Mouse (Mus musculus): Measurements from ENCODE around the gene Rbm7. TPM values are rescaled to one million over a fixed set of nuclear protein-coding genes. Genes with fewer than 3 reads are reported as not detected.

The Rbm7 gene
- total and polyA plus RNA-seq, 3 experiments = 47.3 to 48.4 TPM; not detected in 1

DNA sequence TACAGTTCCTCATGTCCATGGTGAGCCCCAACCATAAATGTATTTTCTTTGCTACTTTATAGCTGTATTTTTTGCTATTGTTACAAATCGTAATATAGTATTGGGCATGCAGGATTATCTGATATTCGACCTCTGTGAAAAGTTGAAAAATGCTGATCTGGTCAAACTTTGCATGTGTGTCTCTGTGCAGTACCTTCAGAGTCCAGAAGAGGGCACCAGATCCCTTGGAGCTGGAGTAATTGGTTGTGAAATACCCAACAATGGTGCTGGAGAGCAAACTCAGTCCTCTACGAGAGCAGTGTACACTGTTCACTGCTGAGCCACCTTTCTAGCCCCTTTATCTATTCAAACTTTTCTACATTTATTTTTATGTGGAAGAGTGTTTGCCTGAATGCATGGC lies 28.3 kb downstream of the Rbm7 start:
- TF ChIP-seq TCF12 (IDR thresholded peaks at IDR 0.05; ENCODE audit: low read depth, low read length) (no peak), POLR2AphosphoS5 (IDR thresholded peaks at IDR 0.05; ENCODE audit: borderline replicate concordance, low read depth, low read length) (no peak), SMC3 (IDR thresholded peaks at IDR 0.05; ENCODE audit: low read depth, low read length) (peak; percentile 66), MAFK (IDR thresholded peaks at IDR 0.05; ENCODE audit: borderline replicate concordance, low read depth, low read length) (peak; percentile 95), ZC3H11A (IDR thresholded peaks at IDR 0.05; ENCODE audit: low read depth, low read length) (peak; percentile 53), POLR2AphosphoS2 (IDR thresholded peaks at IDR 0.05; ENCODE audit: low read length) (peak; percentile 58; the same call in 1 of the 2 replicates), CTCF (IDR thresholded peaks at IDR 0.05 in 2 of 3, conservative IDR thresholded peaks at IDR 0.05 in 1 of 3; ENCODE audit: control insufficient read depth in 1 of 3, insufficient read depth in 1 of 3, low read depth in 2 of 3, low read length in 3 of 3, poor library complexity in 1 of 3, severe bottlenecking in 1 of 3) (peak; percentile 61 to 95 (median 77)), RAD21 (IDR thresholded peaks at IDR 0.05; ENCODE audit: low read depth, low read length) (peak; percentile 74)
- Histone ChIP-seq H3K4me3 (ENCODE audit: control insufficient read depth in 1 of 2, insufficient read depth in 1 of 2, low read depth in 2 of 2, low read length in 2 of 2) (no peak overlapping the region), H3K9ac (ENCODE audit: control insufficient read depth, low read depth, low read length, poor library complexity, severe bottlenecking) (no peak overlapping the region), H3K27ac (ENCODE audit: control insufficient read depth, low read depth, low read length) (no peak overlapping the region), H3K4me1 (ENCODE audit: control insufficient read depth in 1 of 2, insufficient read depth in 2 of 2, low read length in 2 of 2) (no peaks in the 10 kb centered on the region), H3K79me2 (ENCODE audit: control insufficient read depth, insufficient read depth, low read length, poor library complexity) (no peaks in the 10 kb centered on the region), H3K9me3 (replicated peaks; ENCODE audit: insufficient read depth, low read length) (no peaks in the 10 kb centered on the region), H3K36me3 (ENCODE audit: control insufficient read depth in 1 of 2, insufficient read depth in 2 of 2, low read length in 2 of 2) (peaks cover 0 to 4% of the 10 kb centered on the region in 2 experiments; a peak in 2 of 4 replicates), H3K27me3 (ENCODE audit: control insufficient read depth in 1 of 2, insufficient read depth in 2 of 2, low read length in 2 of 2) (no peaks in the 10 kb centered on the region)
- DNase-seq (ENCODE audit: low read depth, low spot score) = peak; percentile 77

DNA sequence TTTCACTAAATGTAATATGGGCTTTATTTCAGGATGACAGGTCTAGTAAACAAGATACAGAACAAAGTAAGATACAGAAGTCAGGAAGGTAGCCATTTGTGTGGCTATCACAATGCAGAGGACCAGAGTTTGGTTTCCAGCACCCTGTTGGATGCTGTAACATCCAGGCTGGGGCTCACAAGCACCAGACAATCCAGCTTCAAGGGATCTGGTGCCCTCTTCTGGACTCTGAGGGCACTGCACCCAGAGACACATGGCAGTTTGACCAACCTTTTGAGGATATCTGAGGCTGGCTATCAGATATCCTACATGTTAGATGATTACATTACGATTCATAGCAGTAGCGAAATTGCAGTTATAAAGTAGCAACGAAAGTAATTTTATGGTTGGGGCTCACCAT lies 29.4 kb downstream of the Rbm7 start:
- no peak overlapping the region for H3K4me3 ChIP-seq (ENCODE audit: control insufficient read depth in 1 of 2, insufficient read depth in 1 of 2, low read depth in 2 of 2, low read length in 2 of 2)
- no peak overlapping the region for H3K9ac ChIP-seq (ENCODE audit: control insufficient read depth, low read depth, low read length, poor library complexity, severe bottlenecking)
- H3K4me1 ChIP-seq (ENCODE audit: control insufficient read depth in 1 of 2, insufficient read depth in 2 of 2, low read length in 2 of 2) = no peaks in the 10 kb centered on the region
- H3K9me3 ChIP-seq (replicated peaks; ENCODE audit: insufficient read depth, low read length) = no peaks in the 10 kb centered on the region
- H3K27ac ChIP-seq (ENCODE audit: control insufficient read depth, low read depth, low read length) = no peak overlapping the region
- peak; percentile 60 for DNase-seq (ENCODE audit: low read depth, low spot score)
- TF ChIP-seq E2F4 (IDR thresholded peaks at IDR 0.05; ENCODE audit: borderline replicate concordance, low read depth, low read length) = no peak
- peak; percentile 60 to 77 (median 64) for TF ChIP-seq CTCF (IDR thresholded peaks at IDR 0.05 in 2 of 3, conservative IDR thresholded peaks at IDR 0.05 in 1 of 3; ENCODE audit: control insufficient read depth in 1 of 3, insufficient read depth in 1 of 3, low read depth in 2 of 3, low read length in 3 of 3, poor library complexity in 1 of 3, severe bottlenecking in 1 of 3)
- 0 out of 2 replicates have a peak, but pooled peaks have one; percentile 21 for TF ChIP-seq ZC3H11A (IDR thresholded peaks at IDR 0.05; ENCODE audit: low read depth, low read length)
- no peak for TF ChIP-seq SIN3A (IDR thresholded peaks at IDR 0.05; ENCODE audit: low read length)
- peak; percentile 34 for TF ChIP-seq RAD21 (IDR thresholded peaks at IDR 0.05; ENCODE audit: low read depth, low read length)
- TF ChIP-seq SMC3 (IDR thresholded peaks at IDR 0.05; ENCODE audit: low read depth, low read length) = peak; percentile 46
- H3K36me3 ChIP-seq (ENCODE audit: control insufficient read depth in 1 of 2, insufficient read depth in 2 of 2, low read length in 2 of 2) = peaks cover 0 to 4% of the 10 kb centered on the region in 2 experiments; a peak in 2 of 4 replicates
- H3K79me2 ChIP-seq (ENCODE audit: control insufficient read depth, insufficient read depth, low read length, poor library complexity) = no peaks in the 10 kb centered on the region
- H3K27me3 ChIP-seq (ENCODE audit: control insufficient read depth in 1 of 2, insufficient read depth in 2 of 2, low read length in 2 of 2) = no peaks in the 10 kb centered on the region

DNA sequence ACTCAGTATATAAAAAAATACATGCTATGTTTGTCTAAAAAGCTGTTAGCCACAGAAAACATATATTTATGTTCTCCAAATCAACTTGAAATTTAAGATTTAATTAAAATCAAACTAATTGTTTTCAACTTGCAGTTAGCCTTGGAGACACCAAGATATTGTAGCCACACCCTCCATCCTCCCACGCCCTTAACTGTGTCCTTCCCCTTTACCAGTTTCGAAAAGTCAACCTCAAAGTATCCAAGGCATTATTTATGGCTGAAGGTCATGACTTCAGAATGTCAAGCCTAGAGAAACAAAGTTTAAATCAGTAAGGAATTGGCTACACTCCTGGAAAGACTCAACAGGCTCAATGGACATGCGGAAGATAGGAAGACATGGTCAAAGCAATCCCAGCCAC lies 33.6 kb downstream of the Rbm7 start:
- Histone ChIP-seq H3K9me3 (replicated peaks; ENCODE audit: insufficient read depth, low read length) (no peaks in the 10 kb centered on the region), H3K4me1 (ENCODE audit: control insufficient read depth in 1 of 2, insufficient read depth in 2 of 2, low read length in 2 of 2) (no peaks in the 10 kb centered on the region), H3K27me3 (ENCODE audit: control insufficient read depth in 1 of 2, insufficient read depth in 2 of 2, low read length in 2 of 2) (no peaks in the 10 kb centered on the region), H3K27ac (ENCODE audit: control insufficient read depth, low read depth, low read length) (no peak overlapping the region), H3K36me3 (ENCODE audit: control insufficient read depth in 1 of 2, insufficient read depth in 2 of 2, low read length in 2 of 2) (no peaks in the 10 kb centered on the region; a peak in 1 of 4 replicates), H3K9ac (ENCODE audit: control insufficient read depth, low read depth, low read length, poor library complexity, severe bottlenecking) (no peak overlapping the region), H3K4me3 (ENCODE audit: control insufficient read depth in 1 of 2, insufficient read depth in 1 of 2, low read depth in 2 of 2, low read length in 2 of 2) (no peak overlapping the region), H3K79me2 (ENCODE audit: control insufficient read depth, insufficient read depth, low read length, poor library complexity) (no peaks in the 10 kb centered on the region)
- TF ChIP-seq POLR2AphosphoS5 (IDR thresholded peaks at IDR 0.05; ENCODE audit: borderline replicate concordance, low read depth, low read length) (no peak), ZKSCAN1 (IDR thresholded peaks at IDR 0.05; ENCODE audit: low read depth, low read length) (no peak), POLR2A (IDR thresholded peaks at IDR 0.05; ENCODE audit: control insufficient read depth in 1 of 2, insufficient read depth in 1 of 2, low read depth in 1 of 2, low read length in 2 of 2, poor library complexity in 1 of 2) (no peak), E2F4 (IDR thresholded peaks at IDR 0.05; ENCODE audit: borderline replicate concordance, low read depth, low read length) (no peak)
- no peak for DNase-seq (ENCODE audit: low read depth, low spot score)
